Mouse (Mus musculus) megakaryocyte, embryonic 14.5 days (primary cell): ENCODE data around the gene Gramd2.

Experiments
- FLI1 ChIP-seq: IDR thresholded peaks from 2 replicates; pipeline ENCODE4 v1.6.1; 2012; ENCODE audit warnings: low read length, inconsistent platforms, mixed read lengths
- GATA1 ChIP-seq: IDR thresholded peaks from 3 replicates; pipeline ENCODE4 v1.6.1; 2012; ENCODE audit warnings: mixed read lengths, low read length, inconsistent platforms, borderline replicate concordance

GRCm38 (mm10) chr9:59654450-59654983 is 25.4 kb upstream of the Gramd2 start:
- TF ChIP-seq GATA1 (no peak), FLI1 (no peak)
